Mouse (Mus musculus): ENCODE results near the gene Txndc8. TPM values are rescaled to one million over a fixed set of nuclear protein-coding genes. Genes with fewer than 3 reads are reported as not detected.

The Txndc8 gene
- total and polyA plus RNA-seq, 2 experiments from 2014 or later, result not detected

- Histone ChIP-seq H3K36me3 (ENCODE audit: insufficient read depth) (no peaks in the 10 kb centered on the region), H3K4me2 (ENCODE audit: low read depth) (no peak overlapping the region), H3K27ac (ENCODE audit: low read depth, low read length) (no peak overlapping the region), H3K4me3 (ENCODE audit: low read depth, low read length) (no peak overlapping the region), H3K4me1 (ENCODE audit: insufficient read depth) (no peaks in the 10 kb centered on the region), H3K9me3 (ENCODE audit: low read length) (no peaks in the 10 kb centered on the region), H3K9ac (no peak overlapping the region), H3K27me3 (ENCODE audit: insufficient read depth, low read length) (no peaks in the 10 kb centered on the region)
- ATAC-seq, result no peak
- DNase-seq, result no peak
- TF ChIP-seq CTCF (IDR thresholded peaks at IDR 0.05; ENCODE audit: low read depth), result no peak
These were observed 38.6 kb downstream of the Txndc8 start for GRCm38 (mm10) chr4:57970285-57970684.

- DNase-seq, result no peak
- no peak for TF ChIP-seq CTCF (IDR thresholded peaks at IDR 0.05; ENCODE audit: low read depth)
- no peak for ATAC-seq
- Histone ChIP-seq H3K27ac (ENCODE audit: low read depth, low read length) (no peak overlapping the region), H3K4me3 (ENCODE audit: low read depth, low read length) (no peak overlapping the region), H3K36me3 (ENCODE audit: insufficient read depth) (no peaks in the 10 kb centered on the region), H3K4me2 (ENCODE audit: low read depth) (no peak overlapping the region), H3K27me3 (ENCODE audit: insufficient read depth, low read length) (no peaks in the 10 kb centered on the region), H3K9ac (no peak overlapping the region), H3K9me3 (ENCODE audit: low read length) (no peaks in the 10 kb centered on the region), H3K4me1 (ENCODE audit: insufficient read depth) (no peaks in the 10 kb centered on the region)
- WGBS, result 78% methylated on average over 3 of the region's 3 CpGs
These were observed 41.7 kb downstream of the Txndc8 start for GRCm38 (mm10) chr4:57967195-57967594.

DNA sequence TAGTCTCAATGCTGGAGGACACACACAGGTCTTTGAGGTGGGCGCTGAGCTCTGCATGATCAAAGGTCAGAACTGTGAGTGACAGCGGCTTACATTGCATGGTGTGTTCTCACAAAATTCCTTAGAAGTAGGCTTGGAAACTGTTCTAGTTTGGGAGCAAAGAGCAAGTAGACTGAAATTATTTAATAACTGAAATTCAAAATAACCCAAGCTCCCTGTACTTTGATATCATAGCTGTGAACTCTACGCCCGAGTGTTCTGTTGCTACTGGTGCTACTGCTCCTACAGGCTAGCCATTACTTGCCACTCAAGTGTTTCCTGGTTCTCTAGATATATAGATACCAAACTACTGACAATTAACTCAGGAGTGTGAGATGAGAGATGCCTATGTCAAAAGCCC lies 43.4 kb downstream of the Txndc8 start:
- no peak for DNase-seq

GRCm38 (mm10) chr4:57964143-57964542 lies 44.8 kb downstream of the Txndc8 start:
- ATAC-seq, result peak; percentile 54; the same call in 1 of the 2 replicates
- no peak for TF ChIP-seq CTCF (IDR thresholded peaks at IDR 0.05; ENCODE audit: low read depth)
- Histone ChIP-seq H3K9me3 (ENCODE audit: low read length) (no peaks in the 10 kb centered on the region), H3K4me1 (ENCODE audit: insufficient read depth) (no peaks in the 10 kb centered on the region), H3K4me2 (ENCODE audit: low read depth) (no peak overlapping the region), H3K4me3 (ENCODE audit: low read depth, low read length) (no peak overlapping the region), H3K36me3 (ENCODE audit: insufficient read depth) (no peaks in the 10 kb centered on the region), H3K9ac (no peak overlapping the region), H3K27ac (ENCODE audit: low read depth, low read length) (no peak overlapping the region), H3K27me3 (ENCODE audit: insufficient read depth, low read length) (no peaks in the 10 kb centered on the region)
- DNase-seq, result peak; percentile 11
- WGBS, result 17% methylated on average over 1 of the region's 1 CpGs

More for the DNA sequence above, 43.4 kb downstream of the Txndc8 start:
- no peak overlapping the region for H3K4me3 ChIP-seq (ENCODE audit: low read depth, low read length)
- no peak for ATAC-seq
- no peak overlapping the region for H3K9ac ChIP-seq
- H3K27me3 ChIP-seq (ENCODE audit: insufficient read depth, low read length), result no peaks in the 10 kb centered on the region
- H3K36me3 ChIP-seq (ENCODE audit: insufficient read depth), result no peaks in the 10 kb centered on the region
- no peaks in the 10 kb centered on the region for H3K4me1 ChIP-seq (ENCODE audit: insufficient read depth)
- H3K4me2 ChIP-seq (ENCODE audit: low read depth), result no peak overlapping the region
- no peaks in the 10 kb centered on the region for H3K9me3 ChIP-seq (ENCODE audit: low read length)
- 94% methylated on average over 4 of the region's 4 CpGs for WGBS
- no peak overlapping the region for H3K27ac ChIP-seq (ENCODE audit: low read depth, low read length)
- TF ChIP-seq CTCF (IDR thresholded peaks at IDR 0.05; ENCODE audit: low read depth), result no peak

DNA sequence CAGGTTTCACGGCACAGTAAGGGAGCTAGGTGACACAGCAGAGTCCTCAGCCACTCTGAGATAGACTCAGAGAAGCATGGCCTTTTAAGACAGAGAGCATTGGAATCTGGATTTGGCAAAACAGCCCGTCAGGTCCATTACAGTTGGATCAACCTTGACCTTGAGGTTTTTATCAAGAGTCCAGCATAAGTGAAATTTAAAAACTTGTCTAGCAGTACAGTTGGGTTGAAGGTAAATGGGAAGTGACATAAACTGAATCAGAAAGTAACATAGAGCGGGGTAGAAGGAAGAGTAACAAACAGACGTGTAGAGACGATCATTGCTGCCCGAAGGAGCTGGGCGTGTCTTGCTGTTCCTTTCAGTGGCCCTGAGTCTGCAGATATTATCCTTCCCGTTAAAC lies 49.9 kb downstream of the Txndc8 start:
- Histone ChIP-seq H3K9ac (no peak overlapping the region), H3K27me3 (ENCODE audit: insufficient read depth, low read length) (no peaks in the 10 kb centered on the region), H3K4me2 (ENCODE audit: low read depth) (no peak overlapping the region), H3K27ac (ENCODE audit: low read depth, low read length) (no peak overlapping the region), H3K9me3 (ENCODE audit: low read length) (no peaks in the 10 kb centered on the region), H3K4me3 (ENCODE audit: low read depth, low read length) (no peak overlapping the region), H3K36me3 (ENCODE audit: insufficient read depth) (no peaks in the 10 kb centered on the region), H3K4me1 (ENCODE audit: insufficient read depth) (no peaks in the 10 kb centered on the region; the same call in 1 of the 2 replicates)
- TF ChIP-seq CTCF (IDR thresholded peaks at IDR 0.05; ENCODE audit: low read depth), result no peak
- 88% methylated on average over 8 of the region's 8 CpGs for WGBS
- ATAC-seq, result no peak
- no peak for DNase-seq

DNA sequence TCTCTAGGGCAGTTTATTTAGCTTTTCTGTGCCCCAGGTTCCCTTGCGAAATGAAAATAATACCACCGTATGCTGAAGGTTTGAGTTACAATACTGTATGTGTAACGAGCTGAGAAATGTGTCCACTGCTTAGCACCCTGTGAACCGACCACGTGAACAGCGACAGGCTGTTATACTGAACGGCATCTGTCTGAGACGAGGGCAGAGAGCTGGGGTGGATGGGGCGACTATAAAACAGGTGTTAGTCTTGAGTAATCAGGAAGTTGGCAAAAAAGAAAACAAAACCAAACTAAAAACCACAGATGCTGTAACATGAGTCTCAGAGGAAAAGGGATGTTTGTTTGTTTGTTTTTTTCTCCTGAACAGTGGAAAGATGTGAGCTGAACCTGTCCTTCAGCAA lies 50.8 kb downstream of the Txndc8 start:
- Histone ChIP-seq H3K4me1 (ENCODE audit: insufficient read depth) (no peaks in the 10 kb centered on the region; the same call in 1 of the 2 replicates), H3K27ac (ENCODE audit: low read depth, low read length) (no peak overlapping the region), H3K9me3 (ENCODE audit: low read length) (no peaks in the 10 kb centered on the region), H3K9ac (no peak overlapping the region), H3K36me3 (ENCODE audit: insufficient read depth) (no peaks in the 10 kb centered on the region), H3K27me3 (ENCODE audit: insufficient read depth, low read length) (no peaks in the 10 kb centered on the region), H3K4me2 (ENCODE audit: low read depth) (no peak overlapping the region), H3K4me3 (ENCODE audit: low read depth, low read length) (no peak overlapping the region)
- DNase-seq (no peak), ATAC-seq (no peak)
- no peak for TF ChIP-seq CTCF (IDR thresholded peaks at IDR 0.05; ENCODE audit: low read depth)
- 63% methylated on average over 9 of the region's 9 CpGs for WGBS

GRCm38 (mm10) chr4:57957200-57958085 lies 51.5 kb downstream of the Txndc8 start:
- no peaks in the 10 kb centered on the region for H3K27me3 ChIP-seq (ENCODE audit: insufficient read depth, low read length)
- no peaks in the 10 kb centered on the region; the same call in 1 of the 2 replicates for H3K4me1 ChIP-seq (ENCODE audit: insufficient read depth)
- H3K4me2 ChIP-seq (ENCODE audit: low read depth), result peak overlapping the region; percentile 81
- H3K9me3 ChIP-seq (ENCODE audit: low read length), result no peaks in the 10 kb centered on the region
- no peak for TF ChIP-seq CTCF (IDR thresholded peaks at IDR 0.05; ENCODE audit: low read depth)
- DNase-seq (no peak), ATAC-seq (no peak)
- WGBS, result 51% methylated on average over 11 of the region's 11 CpGs
- peak overlapping the region; percentile 76; the same call in 1 of the 2 replicates for H3K4me3 ChIP-seq (ENCODE audit: low read depth, low read length)
- H3K36me3 ChIP-seq (ENCODE audit: insufficient read depth), result no peaks in the 10 kb centered on the region
- H3K27ac ChIP-seq (ENCODE audit: low read depth, low read length), result 0 out of 2 replicates have a peak overlapping the region, but pooled peaks have one; percentile 86
- H3K9ac ChIP-seq, result no peak overlapping the region
